Mouse (Mus musculus): ENCODE data around the gene Fitm1.

GRCm38 (mm10) chr14:55557003-55557402, 18.4 kb upstream of the Fitm1 start:
- TF ChIP-seq CTCF (IDR thresholded peaks at IDR 0.05; ENCODE audit: extremely low read depth, insufficient read depth, low read length) (peak; percentile 85), POLR2A (IDR thresholded peaks at IDR 0.05; ENCODE audit: extremely low read depth, insufficient read depth, low read length) (no peak)
